In the genomic region with DNA sequence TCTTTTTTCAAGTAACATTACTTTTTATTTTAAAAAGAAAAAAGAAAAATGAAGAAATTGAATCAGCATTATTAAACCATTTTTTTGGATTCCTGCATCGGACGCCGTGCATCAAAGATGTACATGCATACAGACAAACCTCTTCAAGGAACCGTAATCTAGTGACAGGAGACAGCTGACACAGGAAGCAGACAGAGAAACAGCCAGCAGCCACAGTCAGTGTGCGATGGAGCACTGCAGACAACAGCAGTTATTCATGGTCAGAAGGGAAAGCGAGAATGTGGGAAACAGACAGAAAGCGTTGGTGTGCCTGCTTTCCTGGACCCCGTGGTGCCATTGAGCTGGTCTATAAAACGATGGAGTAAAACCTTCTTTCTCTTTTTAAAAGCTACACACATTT, we compare ENCODE assay signal across 24 mouse cellular contexts.
DNase-seq lines count a peak whose midpoint lies in the region; ATAC-seq and TF ChIP-seq lines count a peak whose summit lies in the region.
"Had no signal": no experiment of that assay in that cellular context is flagged by ENCODE, and none has a peak within 500 bp of the region (broad histone marks: within the 10 kb centered on the region; RNA-seq: fewer than 3 reads in every experiment).

No protein-coding gene starts in this region.

- H3K36me3 ChIP-seq in intestine, embryonic 14.5 days (ENCODE audit: control insufficient read depth, insufficient read depth, low read length): no peaks in the 10 kb centered on the region
- H3K36me3 ChIP-seq in intestine, postnatal 0 days (ENCODE audit: control insufficient read depth, insufficient read depth): no peaks in the 10 kb centered on the region
- no peaks in the 10 kb centered on the region for H3K36me3 ChIP-seq in midbrain, embryonic 14.5 days (ENCODE audit: control insufficient read depth, insufficient read depth, low read length)
- H3K36me3 ChIP-seq in midbrain, postnatal 0 days (ENCODE audit: insufficient read depth, low read length): no peaks in the 10 kb centered on the region
- H3K36me3 ChIP-seq in hindbrain, embryonic 15.5 days: no peaks in the 10 kb centered on the region
- no peaks in the 10 kb centered on the region for H3K36me3 ChIP-seq in neural tube, embryonic 14.5 days (ENCODE audit: control insufficient read depth, insufficient read depth, low read length)
- H3K36me3 ChIP-seq: G1E; limb, embryonic 15.5 days; liver, embryonic 15.5 days; midbrain, embryonic 10.5 days had no signal

- no peak overlapping the region for H3K9ac ChIP-seq in intestine, embryonic 14.5 days (ENCODE audit: low read length)
- no peak overlapping the region for H3K9ac ChIP-seq in intestine, postnatal 0 days (ENCODE audit: low read depth, low read length)
- 0 out of 2 replicates have a peak overlapping the region, but pooled peaks have one; percentile 6 for H3K9ac ChIP-seq in midbrain, embryonic 14.5 days (replicated peaks; ENCODE audit: low read length)
- no peak overlapping the region for H3K9ac ChIP-seq in midbrain, postnatal 0 days (replicated peaks; ENCODE audit: low read length, poor library complexity, severe bottlenecking)
- H3K9ac ChIP-seq in hindbrain, embryonic 15.5 days: no peak overlapping the region
- H3K9ac ChIP-seq in neural tube, embryonic 14.5 days (replicated peaks; ENCODE audit: low read depth, low read length): no peak overlapping the region; the same call in 1 of the 2 replicates
- H3K9ac ChIP-seq: forebrain, embryonic 13.5 days; limb, embryonic 15.5 days; liver, embryonic 15.5 days had no signal

- WGBS in intestine, embryonic 14.5 days: 22% methylated on average over 9 of the region's 9 CpGs
- WGBS in intestine, postnatal 0 days: 37% methylated on average over 9 of the region's 9 CpGs
- 63% methylated on average over 9 of the region's 9 CpGs for WGBS in midbrain, embryonic 14.5 days
- 58% methylated on average over 9 of the region's 9 CpGs for WGBS in midbrain, postnatal 0 days
- 42% methylated on average over 9 of the region's 9 CpGs for WGBS in hindbrain, embryonic 15.5 days
- WGBS in neural tube, embryonic 14.5 days: 26% methylated on average over 9 of the region's 9 CpGs

- no peak for DNase-seq in intestine, embryonic 14.5 days (ENCODE audit: low spot score)
- peak; percentile 19 for DNase-seq in midbrain, embryonic 14.5 days
- DNase-seq in midbrain, postnatal 0 days (ENCODE audit: low spot score): no peak
- DNase-seq in cerebellum, adult 18-20 months: no peak
- DNase-seq: adrenal gland, adult 2 months; B cell, adult 2 months; cerebellum, adult 11 months; cerebellum, postnatal 14 days; gastrocnemius, adult 2 months; heart, postnatal 14 days; kidney, adult 8-10 months; layer of hippocampus, adult 9-11 months; lung, postnatal 4 days had no signal

- H3K4me2 ChIP-seq in intestine, embryonic 14.5 days (ENCODE audit: low read length): peak overlapping the region; percentile 14; the same call in 1 of the 2 replicates
- no peak overlapping the region for H3K4me2 ChIP-seq in intestine, postnatal 0 days (replicated peaks; ENCODE audit: low read depth)
- H3K4me2 ChIP-seq in midbrain, embryonic 14.5 days (ENCODE audit: low read length): no peak overlapping the region
- H3K4me2 ChIP-seq in midbrain, postnatal 0 days (ENCODE audit: low read depth, low read length, poor library complexity, severe bottlenecking): no peak overlapping the region
- peak overlapping the region; percentile 34 for H3K4me2 ChIP-seq in hindbrain, embryonic 15.5 days
- peak overlapping the region; percentile 31 for H3K4me2 ChIP-seq in neural tube, embryonic 14.5 days (ENCODE audit: low read depth, low read length)
- H3K4me2 ChIP-seq: forebrain, embryonic 13.5 days; heart, embryonic 11.5 days; limb, embryonic 15.5 days; liver, embryonic 15.5 days had no signal

- no peak for TF ChIP-seq CTCF in intestine, postnatal 0 days (IDR thresholded peaks at IDR 0.05; ENCODE audit: low read depth)
- no peak for TF ChIP-seq CTCF in midbrain, postnatal 0 days (IDR thresholded peaks at IDR 0.05)

- no peak overlapping the region for H3K4me3 ChIP-seq in intestine, embryonic 14.5 days (ENCODE audit: low read depth, low read length)
- H3K4me3 ChIP-seq in intestine, postnatal 0 days (ENCODE audit: low read depth, low read length): no peak overlapping the region
- H3K4me3 ChIP-seq in midbrain, embryonic 14.5 days (replicated peaks; ENCODE audit: low read depth, low read length): no peak overlapping the region
- no peak overlapping the region for H3K4me3 ChIP-seq in midbrain, postnatal 0 days (ENCODE audit: low read depth, low read length)
- H3K4me3 ChIP-seq in hindbrain, embryonic 15.5 days: no peak overlapping the region
- H3K4me3 ChIP-seq in neural tube, embryonic 14.5 days (ENCODE audit: low read depth, low read length): no peak overlapping the region
- H3K4me3 ChIP-seq: forebrain, embryonic 13.5 days; gastrocnemius, adult 2 months; limb, embryonic 15.5 days; liver, embryonic 15.5 days; midbrain, embryonic 10.5 days had no signal

- no peaks in the 10 kb centered on the region for H3K27me3 ChIP-seq in intestine, embryonic 14.5 days (replicated peaks; ENCODE audit: control insufficient read depth, insufficient read depth, low read length)
- H3K27me3 ChIP-seq in intestine, postnatal 0 days (replicated peaks; ENCODE audit: control insufficient read depth, insufficient read depth, low read length): no peaks in the 10 kb centered on the region
- H3K27me3 ChIP-seq in midbrain, embryonic 14.5 days (ENCODE audit: control insufficient read depth, insufficient read depth, low read length): no peaks in the 10 kb centered on the region
- no peaks in the 10 kb centered on the region for H3K27me3 ChIP-seq in midbrain, postnatal 0 days (ENCODE audit: insufficient read depth, low read length)
- no peaks in the 10 kb centered on the region for H3K27me3 ChIP-seq in hindbrain, embryonic 15.5 days
- no peaks in the 10 kb centered on the region for H3K27me3 ChIP-seq in neural tube, embryonic 14.5 days (ENCODE audit: control insufficient read depth, insufficient read depth, low read length)
- H3K27me3 ChIP-seq: CH12.LX; forebrain, embryonic 13.5 days; limb, embryonic 15.5 days; liver, embryonic 15.5 days had no signal

- no peak for ATAC-seq in intestine, embryonic 14.5 days (replicated peaks; ENCODE audit: low FRiP score, low TSS enrichment, low read depth)
- no peak for ATAC-seq in intestine, postnatal 0 days
- ATAC-seq in midbrain, embryonic 14.5 days (ENCODE audit: low FRiP score, low TSS enrichment): no peak
- no peak for ATAC-seq in midbrain, postnatal 0 days (ENCODE audit: low FRiP score)
- ATAC-seq in hindbrain, embryonic 15.5 days (ENCODE audit: low FRiP score, low read depth): no peak
- peak; percentile 28; the same call in 1 of the 2 replicates for ATAC-seq in neural tube, embryonic 14.5 days (ENCODE audit: low read depth)
- ATAC-seq: forebrain, embryonic 13.5 days had no signal

- H3K4me1 ChIP-seq in intestine, embryonic 14.5 days (replicated peaks; ENCODE audit: control insufficient read depth, insufficient read depth, low read length): peaks cover 10% of the 10 kb centered on the region; the same call in 1 of the 2 replicates
- H3K4me1 ChIP-seq in intestine, postnatal 0 days (replicated peaks; ENCODE audit: control insufficient read depth, insufficient read depth, low read length): no peaks in the 10 kb centered on the region
- peaks cover 12% of the 10 kb centered on the region for H3K4me1 ChIP-seq in midbrain, embryonic 14.5 days (ENCODE audit: control insufficient read depth, insufficient read depth, low read length)
- H3K4me1 ChIP-seq in midbrain, postnatal 0 days (ENCODE audit: insufficient read depth, low read length): no peaks in the 10 kb centered on the region; the same call in 1 of the 2 replicates
- H3K4me1 ChIP-seq in hindbrain, embryonic 15.5 days (replicated peaks): peaks cover 35% of the 10 kb centered on the region
- peaks cover 22% of the 10 kb centered on the region for H3K4me1 ChIP-seq in neural tube, embryonic 14.5 days (ENCODE audit: control insufficient read depth, insufficient read depth, low read length)
- H3K4me1 ChIP-seq: liver, embryonic 15.5 days had no signal

- H3K9me3 ChIP-seq in intestine, embryonic 14.5 days (ENCODE audit: control insufficient read depth, low read length): no peaks in the 10 kb centered on the region
- H3K9me3 ChIP-seq in intestine, postnatal 0 days (ENCODE audit: control insufficient read depth): peaks cover under 1% of the 10 kb centered on the region; the same call in 1 of the 2 replicates
- no peaks in the 10 kb centered on the region for H3K9me3 ChIP-seq in midbrain, embryonic 14.5 days (ENCODE audit: control insufficient read depth, low read length)
- no peaks in the 10 kb centered on the region for H3K9me3 ChIP-seq in midbrain, postnatal 0 days (ENCODE audit: low read length)
- H3K9me3 ChIP-seq in hindbrain, embryonic 15.5 days: no peaks in the 10 kb centered on the region
- no peaks in the 10 kb centered on the region for H3K9me3 ChIP-seq in neural tube, embryonic 14.5 days (ENCODE audit: control insufficient read depth, low read length)
- H3K9me3 ChIP-seq: limb, embryonic 15.5 days; liver, embryonic 15.5 days; midbrain, embryonic 10.5 days had no signal

- no peak overlapping the region for H3K27ac ChIP-seq in intestine, embryonic 14.5 days (ENCODE audit: low read depth)
- H3K27ac ChIP-seq in intestine, postnatal 0 days (ENCODE audit: low read depth, low read length): no peak overlapping the region
- no peak overlapping the region for H3K27ac ChIP-seq in midbrain, embryonic 14.5 days (replicated peaks; ENCODE audit: low read depth, low read length)
- no peak overlapping the region for H3K27ac ChIP-seq in midbrain, postnatal 0 days (ENCODE audit: low read depth, low read length)
- H3K27ac ChIP-seq in hindbrain, embryonic 15.5 days (replicated peaks): no peak overlapping the region
- peak overlapping the region; percentile 69; the same call in 1 of the 2 replicates for H3K27ac ChIP-seq in neural tube, embryonic 14.5 days (ENCODE audit: low read depth, low read length)
- H3K27ac ChIP-seq: forebrain, embryonic 13.5 days; limb, embryonic 15.5 days; liver, embryonic 15.5 days; midbrain, embryonic 10.5 days; stomach, postnatal 0 days had no signal

Comparison
In these comparisons a context has a peak if more than half of its experiments do, and no peak if none do; other contexts are left out.
1. H3K4me2 ChIP-seq: peak in intestine, embryonic 14.5 days (single experiment), hindbrain, embryonic 15.5 days (single experiment) and neural tube, embryonic 14.5 days (single experiment); none in intestine, postnatal 0 days (single experiment), midbrain, embryonic 14.5 days (single experiment) and midbrain, postnatal 0 days (single experiment).